Mouse (Mus musculus) cortical plate, adult 2 months (tissue): ENCODE measurements around the gene Tmco4. TPM values are rescaled to one million over a fixed set of nuclear protein-coding genes. Genes with fewer than 3 reads are reported as not detected.

Experiments used
- H3K27ac ChIP-seq: fragments of 200-500 bp; 2 replicates; pipeline ENCODE4 v1.5.1; 2012; ENCODE audit warnings: low read length, control low read depth, inconsistent platforms; ENCODE audit not compliant: insufficient read depth
- H3K4me1 ChIP-seq: fragments of 200-500 bp; 2 replicates; pipeline ENCODE4 v1.6.1; 2011; ENCODE audit warnings: low read length; ENCODE audit not compliant: control insufficient read depth, insufficient read depth
- H3K4me3 ChIP-seq: fragments of 200-500 bp; 2 replicates; pipeline ENCODE4 v1.5.1; 2011; ENCODE audit warnings: mild to moderate bottlenecking, low read length, control low read depth; ENCODE audit not compliant: insufficient read depth
- CTCF ChIP-seq: fragments of 200-500 bp; IDR thresholded peaks from 2 replicates; pipeline ENCODE4 v1.5.1; 2011; ENCODE audit warnings: mild to moderate bottlenecking, control low read depth, low read length; ENCODE audit not compliant: insufficient read depth; ENCODE audit errors: extremely low read depth
- POLR2A ChIP-seq: fragments of 200-500 bp; IDR thresholded peaks from 2 replicates; pipeline ENCODE4 v1.6.1; 2011; ENCODE audit warnings: mild to moderate bottlenecking, low read length, control low read depth; ENCODE audit not compliant: insufficient read depth; ENCODE audit errors: extremely low read depth
- polyA plus RNA-seq: library from polyadenylated mRNA; depleted of rRNA; stranded (reverse); fragments of >200 nt; gene quantifications from 2 replicates; pipeline ENCODE4 v1.2.3, GENCODE M21; 2012

The Tmco4 gene
- polyA plus RNA-seq, 1 experiment: 3.4 TPM

DNA sequence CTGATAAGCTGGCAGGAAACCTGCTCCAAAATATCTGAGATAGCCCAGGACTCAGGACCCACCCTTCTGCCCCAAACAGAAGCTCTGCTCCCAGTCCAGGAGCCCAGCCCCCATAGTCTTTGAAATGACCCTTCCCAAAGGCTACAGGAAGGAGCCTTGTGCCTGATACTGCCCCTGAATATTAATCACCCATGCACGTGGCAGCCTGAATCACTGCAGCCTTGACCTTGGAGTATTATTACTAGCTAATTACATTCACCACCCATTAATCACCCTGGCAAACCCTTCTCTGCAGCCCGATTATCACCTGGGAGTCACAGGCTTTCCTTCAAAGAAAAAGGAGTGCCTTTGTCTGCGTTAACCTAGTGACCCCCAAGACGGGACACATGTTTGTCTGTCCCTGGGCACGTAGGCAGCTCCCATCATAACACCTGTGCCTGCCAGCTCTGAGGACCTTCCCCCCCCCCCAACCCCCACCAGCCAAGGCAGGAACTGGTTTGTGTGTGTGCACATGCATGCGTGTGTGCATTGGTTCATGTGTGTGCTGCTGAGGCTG, 35.4 kb downstream of the Tmco4 start:
- Histone ChIP-seq H3K4me3 (no peak overlapping the region), H3K4me1 (no peaks in the 10 kb centered on the region), H3K27ac (no peak overlapping the region)
- no peak for TF ChIP-seq POLR2A
- no peak for TF ChIP-seq CTCF

DNA sequence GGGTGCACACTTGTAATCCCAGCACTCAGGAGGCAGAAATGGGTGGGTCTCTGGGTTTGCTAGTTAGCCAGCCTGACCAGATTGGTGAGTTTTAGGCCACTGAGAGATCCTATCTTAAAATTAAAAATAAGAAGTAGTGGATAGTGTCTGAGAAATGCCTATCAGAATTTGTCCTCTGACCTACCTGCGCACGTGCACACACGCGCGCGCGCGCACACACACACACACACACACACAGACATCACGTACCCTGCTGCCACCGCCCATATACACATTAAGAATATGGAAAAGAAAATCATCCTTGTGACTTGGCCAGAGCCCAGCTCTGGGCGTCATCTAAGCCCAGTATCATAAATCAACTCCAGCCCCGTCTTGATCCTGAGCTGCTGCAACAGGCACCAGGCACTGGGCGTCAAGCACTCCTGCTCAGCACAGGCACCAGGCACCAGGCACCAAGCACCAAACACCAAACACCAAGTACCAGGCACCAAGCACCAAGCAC, 38.6 kb downstream of the Tmco4 start:
- Histone ChIP-seq H3K27ac (no peak overlapping the region), H3K4me3 (no peak overlapping the region), H3K4me1 (no peaks in the 10 kb centered on the region)
- no peak for TF ChIP-seq POLR2A
- TF ChIP-seq CTCF: no peak

DNA sequence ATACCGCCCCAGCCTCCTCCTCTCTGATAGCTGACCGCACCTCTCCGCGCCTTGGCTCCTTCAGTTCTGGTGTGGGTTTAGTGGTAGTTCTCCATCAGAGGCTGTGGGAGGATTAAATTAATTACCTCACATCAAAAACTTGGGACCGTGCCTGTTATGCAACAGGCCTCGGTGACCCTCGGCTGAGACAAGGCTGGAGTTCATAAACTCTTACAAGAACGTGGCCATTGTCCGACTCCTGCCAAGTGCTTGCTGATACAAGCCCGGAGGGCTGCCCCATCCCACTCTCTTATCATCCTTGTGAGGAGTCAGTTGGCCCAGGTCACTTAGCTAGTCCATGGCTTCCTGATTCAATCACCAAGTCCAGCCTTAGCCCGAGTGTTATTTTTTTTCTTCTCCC, 40.6 kb downstream of the Tmco4 start:
- TF ChIP-seq CTCF (no peak), POLR2A (no peak)
- no peak overlapping the region for H3K27ac ChIP-seq
- H3K4me1 ChIP-seq: no peaks in the 10 kb centered on the region
- no peak overlapping the region for H3K4me3 ChIP-seq

DNA sequence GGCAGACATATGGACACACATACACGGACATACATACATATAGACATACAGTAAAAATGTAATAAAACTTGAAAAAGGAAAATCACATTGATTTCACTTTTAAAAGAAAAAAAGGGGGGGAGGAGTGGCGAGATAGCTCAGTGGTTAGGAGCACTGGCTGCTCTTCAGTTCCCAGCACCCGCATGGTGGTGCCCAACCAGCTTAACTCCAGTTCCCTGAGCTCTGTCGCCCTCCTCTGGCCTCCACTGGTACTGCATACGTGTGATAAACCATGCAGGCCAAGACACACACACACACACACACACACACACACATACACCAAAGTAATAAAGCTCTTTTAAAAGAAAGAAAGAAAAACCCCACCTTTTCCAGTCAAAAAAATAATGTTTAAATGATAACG, 42.1 kb downstream of the Tmco4 start:
- no peak overlapping the region for H3K27ac ChIP-seq
- no peak overlapping the region for H3K4me3 ChIP-seq
- H3K4me1 ChIP-seq: no peaks in the 10 kb centered on the region
- peak; percentile 25 for TF ChIP-seq CTCF
- TF ChIP-seq POLR2A: no peak

DNA sequence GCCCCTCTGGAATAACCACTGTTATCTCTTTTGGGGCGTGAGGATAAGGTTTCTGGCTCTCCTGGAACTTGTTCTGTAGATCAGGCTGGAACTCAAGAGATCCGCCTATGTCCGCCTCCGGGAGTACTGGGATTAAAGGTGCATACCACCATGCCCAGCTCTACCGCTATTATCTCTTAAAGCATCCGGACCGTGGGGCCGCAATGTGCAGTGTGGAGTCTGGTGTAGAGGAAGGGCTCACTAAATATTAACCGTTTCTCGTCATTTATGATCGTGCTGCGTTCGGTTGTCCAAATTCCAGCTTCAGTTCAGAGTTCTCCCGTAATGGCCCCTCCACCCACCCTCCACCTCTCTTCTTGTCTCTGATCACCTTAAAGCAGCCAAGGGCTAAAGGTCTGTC, 45.7 kb downstream of the Tmco4 start:
- Histone ChIP-seq H3K27ac (no peak overlapping the region), H3K4me3 (no peak overlapping the region), H3K4me1 (no peaks in the 10 kb centered on the region)
- TF ChIP-seq POLR2A: no peak
- no peak for TF ChIP-seq CTCF

DNA sequence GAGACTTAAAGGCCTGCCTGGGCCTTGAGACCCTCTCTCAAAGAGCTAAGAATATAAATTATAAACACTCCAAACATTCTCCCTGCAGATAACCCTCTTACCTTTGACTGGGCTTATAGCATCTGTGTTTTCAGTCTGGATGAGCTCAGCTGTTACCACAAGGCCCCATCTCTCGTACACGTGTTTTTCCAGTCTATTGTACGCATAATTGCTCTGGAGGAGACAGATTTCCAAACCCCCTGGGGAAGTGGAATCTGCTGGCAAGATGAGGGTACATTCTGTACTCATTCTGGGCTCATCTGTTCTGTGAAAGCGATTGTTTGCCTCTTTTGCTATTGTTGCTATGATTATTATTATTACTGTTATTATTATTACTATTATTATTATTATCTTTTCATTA, 46.3 kb downstream of the Tmco4 start:
- H3K4me1 ChIP-seq: no peaks in the 10 kb centered on the region
- no peak overlapping the region for H3K27ac ChIP-seq
- TF ChIP-seq POLR2A (no peak), CTCF (no peak)
- H3K4me3 ChIP-seq: no peak overlapping the region

DNA sequence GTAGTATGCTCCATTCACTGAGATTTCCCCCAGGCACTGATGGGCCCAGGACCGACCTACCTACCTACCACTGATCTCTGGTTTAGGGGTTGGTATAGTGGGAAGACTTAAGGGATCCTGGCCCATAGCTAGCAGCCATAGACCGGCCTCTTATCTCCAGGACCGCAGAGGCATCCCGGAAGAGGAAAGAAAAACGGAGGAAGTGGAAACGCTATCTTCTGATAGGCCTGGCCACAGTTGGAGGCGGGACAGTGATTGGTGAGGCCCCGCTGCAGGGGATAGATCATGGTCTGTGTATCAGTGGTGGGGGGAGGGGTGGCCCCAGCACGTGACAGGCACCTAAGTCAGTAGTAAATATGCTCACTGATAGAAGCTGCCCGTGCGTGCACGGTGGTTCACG, 46.7 kb downstream of the Tmco4 start:
- no peak overlapping the region for H3K4me3 ChIP-seq
- H3K27ac ChIP-seq: no peak overlapping the region
- peaks cover 2% of the 10 kb centered on the region; the same call in 1 of the 2 replicates for H3K4me1 ChIP-seq
- no peak for TF ChIP-seq CTCF
- no peak for TF ChIP-seq POLR2A

DNA sequence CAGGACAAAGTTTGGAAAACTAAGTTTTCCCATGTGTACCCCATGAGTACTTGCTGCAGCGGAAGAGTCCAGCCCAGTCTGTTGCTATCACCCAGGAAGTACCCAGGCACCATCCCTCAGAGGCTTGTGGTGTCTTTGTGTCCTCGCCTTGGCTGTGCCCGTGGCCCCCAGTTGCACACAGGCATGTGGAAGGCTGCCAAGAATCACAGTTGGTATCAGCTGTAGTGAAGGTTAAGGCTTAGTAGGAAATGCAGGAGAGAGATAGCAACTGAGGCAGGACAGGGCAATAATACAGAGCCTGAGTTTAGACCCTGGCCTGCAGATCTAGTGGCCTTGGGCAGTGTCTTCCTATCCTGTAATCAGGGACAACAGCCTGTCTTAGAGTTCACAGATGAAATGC, 47.7 kb downstream of the Tmco4 start:
- Histone ChIP-seq H3K4me1 (peaks cover 3% of the 10 kb centered on the region; the same call in 1 of the 2 replicates), H3K4me3 (no peak overlapping the region), H3K27ac (no peak overlapping the region)
- TF ChIP-seq POLR2A (no peak), CTCF (no peak)

DNA sequence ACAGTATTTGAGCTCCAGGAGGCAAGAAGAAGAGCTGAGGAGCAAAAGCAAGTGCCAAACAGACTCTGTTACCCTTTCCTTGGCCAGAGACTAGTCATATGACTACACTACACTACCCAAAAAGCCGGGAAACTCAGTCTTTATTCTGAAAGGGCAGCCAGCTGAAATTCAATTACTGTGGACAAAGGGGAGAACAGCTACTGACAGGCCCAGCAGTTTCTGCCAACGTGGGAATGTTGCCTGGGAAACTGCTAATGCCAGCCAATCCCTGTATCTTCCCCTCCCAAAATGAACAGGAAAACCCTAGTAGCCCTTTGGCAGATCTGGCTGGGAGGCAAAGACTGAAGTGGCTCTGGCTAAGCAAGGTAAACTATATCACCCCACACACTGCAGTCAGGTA, 51.7 kb downstream of the Tmco4 start:
- Histone ChIP-seq H3K4me1 (peaks cover 3% of the 10 kb centered on the region; the same call in 1 of the 2 replicates), H3K4me3 (no peak overlapping the region), H3K27ac (no peak overlapping the region)
- TF ChIP-seq CTCF: no peak
- no peak for TF ChIP-seq POLR2A

DNA sequence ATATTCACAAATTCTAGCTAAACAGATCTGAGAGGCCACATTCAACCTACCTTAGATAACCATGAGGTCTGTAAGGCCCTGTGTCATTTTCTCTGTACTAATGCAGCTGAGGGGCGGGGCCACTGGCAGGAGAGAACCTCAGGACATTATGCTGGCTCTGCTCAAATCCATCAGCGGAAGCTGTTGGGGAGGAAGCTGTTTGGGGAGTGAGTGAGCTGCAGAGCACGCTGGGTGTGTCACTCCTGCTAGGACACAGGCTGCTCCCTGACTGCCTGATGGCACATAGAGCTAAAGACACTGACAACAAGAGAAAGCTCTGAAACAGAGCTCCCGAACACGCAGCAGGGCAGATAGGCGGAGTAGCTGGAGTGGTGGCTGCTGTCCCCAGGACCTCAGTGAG, 58.0 kb downstream of the Tmco4 start:
- TF ChIP-seq POLR2A (no peak), CTCF (no peak)
- H3K27ac ChIP-seq: no peak overlapping the region
- H3K4me1 ChIP-seq: peaks cover 2% of the 10 kb centered on the region
- H3K4me3 ChIP-seq: no peak overlapping the region

DNA sequence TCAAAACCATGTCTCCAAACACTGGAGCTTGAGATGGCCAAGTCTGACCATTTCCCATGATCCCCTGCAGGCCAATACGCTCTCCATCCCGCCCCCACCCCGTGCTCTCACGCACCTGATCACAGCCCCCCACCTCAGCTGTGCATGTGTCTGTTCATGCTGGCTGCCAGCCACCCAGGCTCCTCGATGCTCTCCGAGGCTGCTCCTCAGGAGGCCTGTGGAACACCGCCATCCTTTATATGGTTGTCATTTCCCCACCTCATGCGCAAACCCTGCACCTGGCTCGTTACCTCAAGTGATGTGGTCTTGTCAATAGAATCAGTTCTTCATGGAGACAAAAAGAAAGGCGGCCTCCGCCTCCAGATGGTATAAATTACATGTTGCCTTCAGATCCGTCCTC, 59.8 kb downstream of the Tmco4 start:
- no peak overlapping the region for H3K27ac ChIP-seq
- H3K4me3 ChIP-seq: no peak overlapping the region
- peaks cover 2% of the 10 kb centered on the region for H3K4me1 ChIP-seq
- TF ChIP-seq CTCF (no peak), POLR2A (no peak)
